Mouse (Mus musculus): ENCODE data around the gene Slc12a9.

DNA sequence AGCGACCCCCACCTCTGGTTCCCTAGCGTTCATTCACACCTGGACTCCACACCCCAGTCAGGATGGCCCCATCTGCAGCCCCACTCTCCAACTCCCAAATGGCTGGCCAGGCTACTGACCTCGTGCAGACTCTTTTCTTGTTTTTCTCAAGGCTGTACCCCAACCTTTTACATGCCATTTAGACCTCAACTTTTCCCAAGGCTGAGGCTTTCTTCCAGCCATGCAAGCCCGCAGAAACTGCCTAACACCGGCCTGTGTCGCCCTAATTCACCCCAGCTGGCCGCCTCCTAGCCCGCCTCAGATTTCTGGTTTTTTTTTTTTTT lies 17.6 kb upstream of the Slc12a9 start:
- no peak for TF ChIP-seq TCF12 (IDR thresholded peaks at IDR 0.05; ENCODE audit: insufficient read depth, poor library complexity, severe bottlenecking)
- TF ChIP-seq MYOD1 (IDR thresholded peaks at IDR 0.05; ENCODE audit: control insufficient read depth in 1 of 3, insufficient read length in 2 of 3, low read depth in 2 of 3): no peak
- no peak for TF ChIP-seq POLR2A (IDR thresholded peaks at IDR 0.05; ENCODE audit: insufficient read length, low read depth)
- no peak for TF ChIP-seq USF1 (IDR thresholded peaks at IDR 0.05; ENCODE audit: low read depth)
